Mouse (Mus musculus) ES-Bruce4 (cell line): Measurements from ENCODE around the gene Renbp. TPM values are rescaled to one million over a fixed set of nuclear protein-coding genes. Genes with fewer than 3 reads are reported as not detected.

Source experiments
- H3K27ac ChIP-seq: 2 replicates; pipeline ENCODE4 v1.5.1; 2012; ENCODE audit warnings: low read length, inconsistent platforms; ENCODE audit not compliant: insufficient read depth
- H3K27me3 ChIP-seq: 2 replicates; pipeline ENCODE4 v1.6.1; 2012; ENCODE audit warnings: mild to moderate bottlenecking, low read length, inconsistent platforms; ENCODE audit not compliant: control insufficient read depth, poor library complexity, insufficient read depth, severe bottlenecking
- H3K36me3 ChIP-seq: 2 replicates; pipeline ENCODE4 v1.6.1; 2012; ENCODE audit warnings: inconsistent platforms, mild to moderate bottlenecking, low read length, moderate library complexity; ENCODE audit not compliant: control insufficient read depth, poor library complexity, insufficient read depth, severe bottlenecking
- H3K4me1 ChIP-seq: one replicate; pipeline ENCODE4 v1.8.1; 2011; ENCODE audit warnings: low read length; ENCODE audit not compliant: control insufficient read depth, insufficient read depth
- H3K4me3 ChIP-seq: 2 replicates; pipeline ENCODE4 v1.5.1; 2011; ENCODE audit warnings: low read depth, mild to moderate bottlenecking, low read length
- H3K9ac ChIP-seq: 2 replicates; pipeline ENCODE4 v1.6.1; 2012; ENCODE audit warnings: low read depth, mild to moderate bottlenecking, inconsistent platforms; ENCODE audit not compliant: poor library complexity, severe bottlenecking
- H3K9me3 ChIP-seq: replicated peaks from 2 replicates; pipeline ENCODE4 v1.6.1; 2012; ENCODE audit warnings: mild to moderate bottlenecking, low read length, inconsistent platforms; ENCODE audit not compliant: control insufficient read depth, poor library complexity, insufficient read depth, severe bottlenecking
- CTCF ChIP-seq: IDR thresholded peaks from one replicate; pipeline ENCODE4 v1.8.1; 2011; ENCODE audit warnings: low read depth, low read length
- EP300 ChIP-seq: IDR thresholded peaks from 2 replicates; pipeline ENCODE4 v1.6.1; 2011; ENCODE audit warnings: low read depth, low read length; ENCODE audit not compliant: insufficient read depth
- POLR2A ChIP-seq: IDR thresholded peaks from one replicate; pipeline ENCODE4 v1.8.1; 2011; ENCODE audit warnings: low read length; ENCODE audit not compliant: insufficient read depth
- polyA plus RNA-seq: library from polyadenylated mRNA; stranded (reverse); fragments of >200 nt; gene quantifications from 2 replicates; pipeline ENCODE4 v1.2.4, GENCODE M21; 2011; ENCODE audit warnings: low read depth; ENCODE audit not compliant: missing spikeins, insufficient read depth, insufficient read length

Gene Renbp
- polyA plus RNA-seq, 1 experiment, result 79.7 TPM

GRCm38 (mm10) chrX:73954988-73955387 is 24.3 kb upstream of the Renbp start:
- H3K36me3 ChIP-seq, result peaks cover 87% of the 10 kb centered on the region
- H3K27me3 ChIP-seq, result no peaks in the 10 kb centered on the region
- H3K4me1 ChIP-seq, result no peaks in the 10 kb centered on the region
- TF ChIP-seq EP300 (no peak), POLR2A (no peak), CTCF (no peak)
- no peak overlapping the region for H3K9ac ChIP-seq
- no peak overlapping the region for H3K27ac ChIP-seq
- H3K9me3 ChIP-seq, result no peaks in the 10 kb centered on the region
- no peak overlapping the region for H3K4me3 ChIP-seq

GRCm38 (mm10) chrX:73952603-73953002 is 22.0 kb upstream of the Renbp start:
- Histone ChIP-seq H3K4me1 (no peaks in the 10 kb centered on the region), H3K27ac (no peak overlapping the region), H3K4me3 (no peak overlapping the region), H3K27me3 (no peaks in the 10 kb centered on the region), H3K9me3 (no peaks in the 10 kb centered on the region), H3K36me3 (peaks cover 90% of the 10 kb centered on the region), H3K9ac (no peak overlapping the region)
- no peak for TF ChIP-seq CTCF
- TF ChIP-seq EP300, result no peak
- TF ChIP-seq POLR2A, result no peak

- H3K4me1 ChIP-seq, result no peaks in the 10 kb centered on the region
- TF ChIP-seq CTCF, result no peak
- H3K4me3 ChIP-seq, result no peak overlapping the region
- no peak overlapping the region for H3K27ac ChIP-seq
- no peaks in the 10 kb centered on the region for H3K9me3 ChIP-seq
- no peak overlapping the region for H3K9ac ChIP-seq
- H3K27me3 ChIP-seq, result no peaks in the 10 kb centered on the region
- H3K36me3 ChIP-seq, result peaks cover 94% of the 10 kb centered on the region
Measured at GRCm38 (mm10) chrX:73949341-73949740, 18.7 kb upstream of the Renbp start.

- Histone ChIP-seq H3K4me1 (no peaks in the 10 kb centered on the region), H3K27ac (no peak overlapping the region), H3K36me3 (peaks cover 94% of the 10 kb centered on the region), H3K4me3 (no peak overlapping the region), H3K27me3 (no peaks in the 10 kb centered on the region), H3K9me3 (no peaks in the 10 kb centered on the region), H3K9ac (no peak overlapping the region)
- no peak for TF ChIP-seq POLR2A
- TF ChIP-seq EP300, result no peak
- no peak for TF ChIP-seq CTCF
Measured at GRCm38 (mm10) chrX:73948647-73949046, 18.0 kb upstream of the Renbp start.

- no peak overlapping the region for H3K9ac ChIP-seq
- TF ChIP-seq EP300 (no peak), CTCF (no peak), POLR2A (no peak)
Measured at GRCm38 (mm10) chrX:73946896-73947295, 16.2 kb upstream of the Renbp start.

GRCm38 (mm10) chrX:73942294-73942693 is 11.6 kb upstream of the Renbp start:
- H3K27ac ChIP-seq, result no peak overlapping the region
- H3K36me3 ChIP-seq, result peaks cover 52% of the 10 kb centered on the region
- TF ChIP-seq POLR2A, result no peak
- TF ChIP-seq CTCF, result no peak
- no peaks in the 10 kb centered on the region for H3K27me3 ChIP-seq
- H3K9me3 ChIP-seq, result no peaks in the 10 kb centered on the region
- no peaks in the 10 kb centered on the region for H3K4me1 ChIP-seq
- no peak overlapping the region for H3K4me3 ChIP-seq
- no peak overlapping the region for H3K9ac ChIP-seq

More at GRCm38 (mm10) chrX:73946896-73947295, 16.2 kb upstream of the Renbp start:
- Histone ChIP-seq H3K9me3 (no peaks in the 10 kb centered on the region), H3K27me3 (no peaks in the 10 kb centered on the region), H3K4me1 (no peaks in the 10 kb centered on the region), H3K4me3 (no peak overlapping the region), H3K36me3 (peaks cover 92% of the 10 kb centered on the region), H3K27ac (no peak overlapping the region)
